ENCODE assay signal across 8 mouse cellular contexts in the genomic region with DNA sequence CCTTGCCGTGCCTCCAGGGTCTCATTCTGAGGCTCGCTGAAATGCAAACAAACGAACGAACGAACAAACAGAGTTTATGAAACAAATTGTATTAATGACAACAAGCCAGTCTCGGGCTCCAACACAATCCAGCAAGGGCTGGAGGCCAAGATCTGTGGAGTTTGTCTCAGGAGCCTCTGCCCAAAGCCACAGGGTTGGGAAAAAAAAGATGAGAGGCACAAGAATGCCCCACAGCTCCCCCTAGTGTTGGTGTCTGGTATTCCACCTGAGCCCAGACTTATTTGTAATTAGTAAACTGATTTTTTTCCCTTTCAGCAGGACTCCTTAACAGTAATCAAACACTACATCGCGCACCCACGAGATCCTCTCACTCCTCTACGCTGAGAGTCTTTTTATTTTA.
DNase-seq lines count a peak whose midpoint lies in the region; ATAC-seq lines count a peak whose summit lies in the region.

No protein-coding gene starts in this region.

- no peak for ATAC-seq in cerebellum, adult (ENCODE audit: insufficient number of reproducible peaks, low FRiP score, low TSS enrichment)

- peak; percentile 27 to 39 for DNase-seq in cerebellum, adult 18-20 months
- DNase-seq in CD4-positive, CD25-positive, alpha-beta regulatory T cell, adult 2 months (ENCODE audit: low read depth, low spot score) = peak; percentile 77
- peak; percentile 72 for DNase-seq in brain, adult 2 months (ENCODE audit: low read depth, low spot score)
- DNase-seq in frontal cortex, postnatal 36 days (ENCODE audit: low spot score in 2 of 2) = peak; percentile 49 to 52
- DNase-seq in kidney, postnatal 25 days = peak; percentile 72 to 84
- peak; percentile 85 for DNase-seq in lung, postnatal 10 days
- DNase-seq in right cerebral cortex, postnatal 25 days = peak; percentile 38

Comparison
In these comparisons a context has a peak if more than half of its experiments do, and no peak if none do; other contexts are left out.
1. DNase-seq: peak in every context shown above with its lines; median percentile 85 in lung, postnatal 10 days; 78 in kidney, postnatal 25 days; 77 in CD4-positive, CD25-positive, alpha-beta regulatory T cell, adult 2 months; 72 in brain, adult 2 months; 50 in frontal cortex, postnatal 36 days; 38 in right cerebral cortex, postnatal 25 days; 33 in cerebellum, adult 18-20 months.